Mouse (Mus musculus) c-Kit-positive CD71-positive TER-119-positive erythroid progenitor cells, embryonic 14.5 days (primary cell): ENCODE measurements around the gene Dlgap1.

ENCODE experiments used
- DNase-seq: peaks from one replicate; pipeline ENCODE4 v3.0.0-alpha.2; 2013; ENCODE audit warnings: low spot score

The Dlgap1 gene

DNA sequence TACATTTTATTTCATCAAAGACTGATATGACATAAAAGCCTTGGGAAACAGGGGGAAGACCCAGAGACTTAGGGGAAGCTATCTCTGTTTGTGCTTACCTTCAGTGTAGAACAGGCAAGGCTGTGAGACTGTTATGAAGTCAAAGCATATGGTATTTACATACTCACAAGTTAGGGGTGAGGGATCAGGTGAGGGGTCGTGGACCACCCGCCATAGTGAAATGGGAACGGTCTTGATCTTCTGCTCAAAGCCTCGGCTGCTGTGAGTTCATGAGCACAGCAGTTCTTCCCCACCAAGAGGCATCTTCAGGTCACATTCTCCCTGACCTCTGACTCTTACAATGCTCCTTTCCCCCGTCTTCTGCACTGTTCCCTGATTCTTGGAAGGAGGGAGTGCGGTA is 658.1 kb downstream of the Dlgap1 start:
- DNase-seq, result no peak

DNA sequence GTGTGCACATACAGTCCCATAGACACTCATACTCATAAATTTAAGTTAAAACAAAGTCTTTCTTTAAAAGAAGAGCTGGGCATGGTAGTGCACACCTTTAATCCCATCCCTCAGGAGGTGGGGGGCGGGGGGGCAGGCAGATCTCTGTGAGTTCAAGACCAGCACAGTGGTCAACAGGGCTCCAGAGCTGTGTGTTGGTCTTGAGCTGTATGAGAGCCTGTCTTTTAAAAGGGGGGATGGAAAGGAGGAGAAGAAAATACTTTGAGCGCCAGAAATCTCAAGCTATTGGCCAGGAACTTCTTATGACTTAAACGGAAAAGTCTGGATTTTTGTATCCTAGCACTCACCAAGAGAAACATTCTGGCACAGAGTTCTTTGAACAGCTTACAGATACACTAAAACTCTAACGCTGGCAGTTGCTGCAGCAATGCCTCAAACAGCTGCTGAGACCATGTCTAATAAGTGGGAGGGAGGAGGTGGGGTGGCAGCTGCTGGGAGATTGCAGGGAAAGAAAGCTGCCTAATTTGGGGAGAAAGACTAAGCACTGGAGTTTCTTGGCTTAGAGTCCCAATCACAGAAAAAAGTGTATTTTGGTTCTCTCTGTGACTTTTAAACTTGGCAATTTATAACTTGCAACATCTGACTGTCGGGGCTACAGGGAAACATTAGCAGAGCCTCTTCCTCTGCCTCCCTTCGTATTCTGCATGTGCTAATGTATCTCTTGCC is 660.9 kb downstream of the Dlgap1 start:
- DNase-seq, result no peak

DNA sequence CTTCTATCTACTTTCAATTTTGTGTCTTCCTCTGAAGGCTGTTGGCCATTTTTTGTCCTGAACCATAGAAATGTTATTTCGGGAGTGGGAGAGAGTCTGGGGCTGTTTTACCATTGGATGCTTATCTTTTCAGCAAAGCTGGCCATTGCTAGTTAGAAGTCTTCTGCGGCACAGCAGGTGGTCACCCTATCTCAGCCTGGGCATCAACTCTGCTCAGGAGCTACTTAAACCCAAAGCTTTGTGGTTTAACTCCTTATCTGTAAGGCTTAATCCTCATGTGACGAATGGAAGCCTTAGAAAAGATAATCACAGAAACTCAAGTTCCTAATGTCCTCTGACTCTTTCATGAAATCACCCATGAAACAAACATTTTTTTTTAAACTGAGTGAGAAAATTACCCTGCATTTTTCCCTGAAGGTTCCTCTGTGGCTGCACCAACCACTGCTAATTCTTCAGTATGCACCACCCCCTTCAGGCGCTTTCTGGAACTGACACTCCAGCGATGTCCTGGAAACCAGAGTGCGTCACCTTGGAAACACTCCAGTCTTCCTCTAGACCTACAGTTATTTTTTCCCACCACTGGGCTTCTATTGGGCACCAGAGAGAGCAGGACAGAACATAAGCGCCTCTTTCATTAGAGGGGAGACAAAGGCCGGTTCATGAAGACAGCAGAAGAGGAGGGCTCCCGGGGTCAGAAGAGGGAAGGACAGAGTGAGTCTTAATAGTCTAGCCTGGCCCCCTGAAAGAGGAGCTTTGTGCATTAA is 664.5 kb downstream of the Dlgap1 start:
- no peak for DNase-seq

DNA sequence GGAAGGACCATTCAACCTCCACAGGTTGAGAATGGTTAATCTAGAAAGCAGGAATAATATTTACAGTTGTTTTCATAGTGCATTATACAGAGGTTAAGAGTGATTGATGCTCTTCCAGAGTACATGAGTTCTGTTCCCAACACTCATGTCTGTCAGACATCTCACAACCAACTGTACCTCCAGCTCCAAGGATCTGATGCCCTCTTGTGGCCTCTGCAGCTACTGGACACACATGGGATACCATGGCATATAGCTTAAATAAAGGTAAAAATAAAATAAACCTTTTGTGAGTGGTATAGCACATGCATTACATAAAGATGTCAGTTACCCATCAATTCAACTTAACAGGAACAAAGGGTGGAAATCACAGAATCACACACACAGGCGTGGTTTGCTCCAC is 674.3 kb downstream of the Dlgap1 start:
- DNase-seq, result no peak

DNA sequence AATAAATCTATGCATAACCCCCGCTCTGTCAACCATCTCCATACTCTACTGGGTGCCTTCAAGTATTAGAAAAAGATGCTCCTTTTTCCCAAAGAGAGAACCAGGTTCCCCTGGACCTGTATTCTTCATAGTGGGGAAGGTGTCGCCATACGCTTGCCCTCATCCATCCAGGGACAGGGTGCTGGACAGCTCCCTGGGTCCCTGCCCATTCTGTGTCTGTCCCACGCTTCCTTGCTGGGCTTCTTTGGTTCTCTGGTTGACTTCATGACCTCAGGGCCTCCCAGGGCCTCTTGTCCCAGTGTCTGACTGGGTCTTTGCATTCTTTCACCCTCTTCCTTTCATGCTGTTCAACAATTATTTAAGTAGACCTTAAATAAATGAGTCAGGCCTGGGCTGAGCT is 677.8 kb downstream of the Dlgap1 start:
- no peak for DNase-seq

DNA sequence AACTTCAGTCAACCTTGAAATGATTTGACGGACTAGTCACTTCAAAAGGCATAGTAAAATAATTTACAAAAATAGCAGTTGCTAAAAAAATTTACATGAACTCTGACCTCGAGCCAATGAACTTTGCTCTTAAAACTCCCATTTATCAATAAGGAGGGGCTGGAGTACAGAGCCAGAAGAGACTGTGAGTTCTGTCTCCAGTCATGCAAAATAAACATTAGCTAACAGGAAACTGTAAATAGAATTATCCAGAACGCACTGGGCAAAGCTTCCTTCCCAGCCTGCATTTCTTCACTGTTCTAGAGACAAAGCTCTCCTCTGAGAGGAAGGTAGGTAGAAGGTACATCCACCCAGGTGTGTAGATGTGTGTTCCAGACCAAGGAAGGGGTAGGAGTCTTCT is 692.5 kb downstream of the Dlgap1 start:
- DNase-seq, result no peak

DNA sequence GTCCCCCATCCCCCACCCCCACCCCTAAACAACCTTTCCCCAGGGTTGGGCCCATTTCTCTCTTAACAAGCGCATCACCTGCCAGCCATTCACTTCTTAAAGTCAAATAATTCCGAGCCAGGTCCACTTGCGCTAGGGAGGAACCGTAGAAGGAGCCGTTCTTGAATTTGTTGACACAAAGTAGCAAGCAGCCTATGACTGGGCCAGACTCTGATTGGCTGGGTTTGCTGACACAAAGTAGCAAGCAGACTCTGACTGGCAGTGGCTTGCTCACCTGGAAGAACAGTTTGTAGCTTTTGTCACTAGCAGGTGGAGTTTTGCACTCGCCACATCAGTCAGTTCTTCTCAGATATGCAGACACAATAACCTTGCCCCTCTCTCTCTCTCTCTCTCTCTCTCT is 695.1 kb downstream of the Dlgap1 start:
- no peak for DNase-seq

GRCm38 (mm10) chr17:70664484-70665040 is 695.7 kb downstream of the Dlgap1 start:
- no peak for DNase-seq

DNA sequence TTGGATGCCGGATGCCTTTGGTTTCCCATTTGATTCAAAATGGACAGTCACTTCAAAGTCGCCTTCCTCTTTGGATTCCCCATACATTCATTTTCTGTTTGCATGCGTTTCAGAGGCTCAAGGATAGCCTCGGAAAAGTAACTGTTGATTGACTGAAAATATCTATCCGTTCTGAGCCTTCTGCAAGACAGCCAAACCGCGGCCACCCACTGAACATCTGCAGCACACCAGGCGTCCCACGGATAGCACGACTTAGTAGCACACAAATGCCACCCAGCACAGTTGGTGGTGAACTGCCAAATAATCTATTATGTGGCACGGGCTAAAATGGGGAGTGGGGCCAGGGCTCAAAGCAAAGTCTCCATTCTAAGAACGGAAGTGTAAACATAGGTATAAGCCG is 705.1 kb downstream of the Dlgap1 start:
- no peak for DNase-seq

DNA sequence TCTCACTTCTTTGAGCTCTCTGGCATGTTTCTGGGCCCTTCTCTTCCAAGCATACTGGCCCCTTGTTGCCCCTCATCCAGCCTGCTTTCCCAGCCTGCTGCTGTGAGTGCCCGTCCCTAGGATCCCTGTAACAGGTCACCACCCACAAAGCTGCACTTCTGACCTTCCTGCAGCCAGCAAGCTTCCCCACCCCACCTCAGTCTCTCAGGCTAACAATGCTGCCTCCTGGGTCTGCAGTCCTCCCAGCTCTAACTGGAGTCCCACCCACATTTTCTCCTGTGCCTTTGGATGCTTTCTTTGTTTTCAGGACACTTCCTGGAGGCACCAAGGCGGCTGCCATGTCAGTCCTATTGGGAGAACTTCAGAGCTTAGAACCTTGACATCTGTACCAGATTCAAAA is 707.6 kb downstream of the Dlgap1 start:
- DNase-seq, result no peak

GRCm38 (mm10) chr17:70683561-70684167 is 714.8 kb downstream of the Dlgap1 start:
- DNase-seq, result peak; percentile 6

DNA sequence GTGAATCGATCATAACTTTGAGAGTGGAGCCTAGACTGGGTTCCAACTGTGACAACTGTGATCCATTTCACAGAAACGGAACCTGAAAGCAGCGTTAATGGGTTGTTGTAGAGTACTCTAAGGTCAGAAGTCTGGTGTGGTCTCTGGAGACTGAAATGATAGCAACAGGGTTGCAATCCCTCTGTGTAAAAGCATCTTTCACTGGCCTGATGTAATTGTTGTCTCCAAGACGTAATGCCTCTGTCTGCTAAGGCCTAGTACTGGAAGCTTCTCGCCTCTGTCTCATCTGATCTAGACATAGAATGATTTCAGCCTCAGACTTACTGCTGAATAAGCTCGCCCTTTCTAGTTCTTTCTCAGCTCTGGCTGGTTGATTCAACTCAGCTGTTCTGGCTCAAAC is 721.3 kb downstream of the Dlgap1 start:
- DNase-seq, result no peak

DNA sequence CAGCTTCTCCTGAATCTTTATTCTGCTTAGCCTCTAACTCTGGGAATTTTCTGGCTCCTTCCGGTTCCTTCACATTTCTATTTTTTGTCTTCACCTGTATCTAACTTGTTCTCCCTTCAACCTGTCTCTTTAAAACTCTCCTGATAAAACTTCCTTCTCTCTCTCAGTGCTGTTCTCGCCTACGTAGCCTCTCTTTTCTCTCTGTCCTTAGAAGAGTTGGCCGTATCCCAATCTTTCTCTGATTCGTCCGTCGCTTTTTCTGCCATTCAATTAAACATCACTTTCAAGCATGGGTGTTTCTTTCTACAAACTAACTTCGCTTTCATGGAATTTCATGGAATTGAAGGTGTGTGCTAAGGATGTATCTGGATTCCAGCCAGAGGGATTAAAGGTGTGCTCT is 721.7 kb downstream of the Dlgap1 start:
- DNase-seq, result no peak

DNA sequence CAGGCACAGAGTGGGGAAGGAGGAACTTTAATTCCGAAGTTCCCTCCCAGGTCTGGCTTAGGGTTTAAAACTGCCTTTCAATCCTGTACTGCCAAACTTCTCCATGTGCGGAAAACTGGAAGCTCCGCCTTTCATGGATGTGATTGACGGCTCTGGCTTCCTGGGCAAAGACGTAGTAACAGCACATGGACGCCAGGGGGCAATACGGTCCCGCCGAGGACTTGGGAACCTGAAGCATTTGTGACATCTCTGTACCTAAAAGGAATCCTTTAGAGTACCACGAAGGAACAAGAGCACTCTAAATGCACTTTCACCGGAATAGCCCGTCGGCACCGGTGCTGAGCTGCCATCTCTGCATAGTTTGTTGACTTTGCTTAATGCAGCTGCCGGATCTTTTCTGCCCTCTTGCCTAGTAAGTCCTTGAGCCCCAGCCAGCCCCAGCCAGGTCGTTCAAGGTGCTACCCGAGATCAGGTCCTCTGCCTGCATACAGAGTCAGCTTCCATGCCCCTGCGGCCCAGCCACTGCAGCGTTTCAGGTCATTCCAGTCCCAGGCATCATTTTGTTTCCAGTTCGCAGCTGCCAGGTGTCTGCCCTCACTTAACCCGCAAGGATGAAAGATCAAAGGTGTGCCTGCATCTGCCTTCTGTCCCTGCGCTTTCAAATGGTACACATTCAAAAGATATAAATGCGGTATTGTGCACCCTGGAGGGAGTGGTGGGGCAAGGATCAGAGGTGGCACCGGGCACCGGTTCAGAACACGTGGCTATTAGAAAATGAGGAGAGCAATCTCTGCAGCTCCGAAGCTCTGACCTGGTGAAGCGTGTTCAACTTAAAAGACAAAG is 738.3 kb downstream of the Dlgap1 start:
- peak; percentile 26 for DNase-seq

GRCm38 (mm10) chr17:70707819-70708140 is 738.9 kb downstream of the Dlgap1 start:
- DNase-seq, result no peak

- DNase-seq, result no peak
Observed at GRCm38 (mm10) chr17:70709545-70709944, 740.7 kb downstream of the Dlgap1 start.

GRCm38 (mm10) chr17:70713470-70713869 is 744.6 kb downstream of the Dlgap1 start:
- no peak for DNase-seq

- no peak for DNase-seq
Observed at GRCm38 (mm10) chr17:70719684-70720324, 750.9 kb downstream of the Dlgap1 start.

GRCm38 (mm10) chr17:70720766-70721165 is 751.9 kb downstream of the Dlgap1 start:
- DNase-seq, result no peak

GRCm38 (mm10) chr17:70722146-70722545 is 753.3 kb downstream of the Dlgap1 start:
- no peak for DNase-seq

DNA sequence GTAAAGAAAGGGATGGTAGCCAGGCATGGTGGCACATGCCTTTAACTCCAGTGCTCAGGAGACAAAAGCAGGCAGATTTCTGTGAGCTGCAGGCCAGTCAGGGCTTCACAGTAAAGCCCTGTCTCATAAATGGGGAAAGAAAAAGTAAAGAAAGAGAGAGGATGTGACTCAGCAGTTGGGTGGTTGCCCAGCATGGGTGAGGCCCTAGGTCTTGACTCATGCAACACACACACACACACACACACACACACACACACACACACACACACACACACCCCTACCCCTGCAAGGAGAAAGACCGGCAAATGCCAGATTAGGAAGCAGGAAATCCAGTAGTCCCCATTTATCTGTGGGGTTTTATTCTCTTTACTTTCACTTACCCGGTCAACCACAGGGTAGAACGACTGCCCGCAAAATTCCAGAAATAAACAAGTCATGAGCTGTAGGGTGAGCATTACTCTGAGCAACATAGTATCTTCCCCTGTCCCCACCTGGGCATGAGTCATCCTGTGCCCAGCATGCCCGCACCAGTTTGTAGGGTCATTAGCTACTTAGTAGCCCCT is 759.9 kb downstream of the Dlgap1 start:
- no peak for DNase-seq
